Mouse (Mus musculus) forebrain, embryonic 11.5 days (tissue): ENCODE measurements around the gene Olfr933. TPM values are rescaled to one million over a fixed set of nuclear protein-coding genes. Genes with fewer than 3 reads are reported as not detected.

ENCODE experiments used
- ATAC-seq: fragments of 200-750 bp; cut with Nextera tagmentation; replicated peaks from 2 replicates; pipeline ENCODE4 v1.8.0; 2017; ENCODE audit warnings: moderate TSS enrichment; ENCODE audit not compliant: low FRiP score
- DNase-seq: peaks from one replicate; pipeline ENCODE4 v3.0.0-alpha.2; 2017; ENCODE audit warnings: low spot score
- H3K27ac ChIP-seq: fragments of 300-500 bp; sonication (generic); 2 replicates; pipeline ENCODE4 v1.5.1; 2014; ENCODE audit warnings: low read depth, low read length
- H3K27me3 ChIP-seq: fragments of 300-500 bp; sonication (generic); 2 replicates; pipeline ENCODE4 v1.6.1; 2014; ENCODE audit warnings: mild to moderate bottlenecking, low read length, mixed read lengths; ENCODE audit not compliant: control insufficient read depth, insufficient read depth
- H3K36me3 ChIP-seq: fragments of 300-500 bp; sonication (generic); 2 replicates; pipeline ENCODE4 v1.6.1; 2014; ENCODE audit warnings: mild to moderate bottlenecking, low read length, moderate library complexity, mixed read lengths; ENCODE audit not compliant: control insufficient read depth, insufficient read depth
- H3K4me1 ChIP-seq: fragments of 300-500 bp; sonication (generic); replicated peaks from 2 replicates; pipeline ENCODE4 v1.6.1; 2014; ENCODE audit warnings: low read length, mixed read lengths; ENCODE audit not compliant: control insufficient read depth, insufficient read depth
- H3K4me2 ChIP-seq: fragments of 300-500 bp; sonication (generic); 2 replicates; pipeline ENCODE4 v1.6.1; 2014; ENCODE audit warnings: low read depth, mild to moderate bottlenecking, low read length, moderate library complexity, mixed read lengths; ENCODE audit not compliant: severe bottlenecking
- H3K4me3 ChIP-seq: fragments of 300-500 bp; sonication (generic); 2 replicates; pipeline ENCODE4 v1.5.1; 2014; ENCODE audit warnings: low read depth, low read length
- H3K9ac ChIP-seq: fragments of 300-500 bp; sonication (generic); 2 replicates; pipeline ENCODE4 v1.6.1; 2014; ENCODE audit warnings: low read length
- H3K9me3 ChIP-seq: fragments of 300-500 bp; sonication (generic); 2 replicates; pipeline ENCODE4 v1.6.1; 2016; ENCODE audit warnings: low read length, mixed read lengths; ENCODE audit not compliant: control insufficient read depth
- WGBS: fragments of 180-500 bp; shearing (Covaris S2); extraction: QIAGEN DNeasy Blood & Tissue Kit; methylation state at CpG from one replicate; pipeline ENCODE4 v1.1.7; 2014; 5-methylcytosine and 5-hydroxymethylcytosine counted together
- polyA plus RNA-seq: library from polyadenylated mRNA; unstranded; fragments of >200 nt; fragmentation: Nextera tagmentation; extraction: Ambion mirVana; gene quantifications from 2 replicates; pipeline ENCODE4 v1.2.1, GENCODE M21; 2014

The Olfr933 gene
- polyA plus RNA-seq: not detected in 2 replicates

GRCm38 (mm10) chr9:38972013-38972412 lies at the start of gene Olfr933:
Olfr933 (plus strand) TSS chr9:38972313.
- no peak within 1 kb of the TSS for H3K9ac ChIP-seq
- H3K27ac ChIP-seq: no peak within 1 kb of the TSS
- no peak for ATAC-seq
- no peak within 1 kb of the TSS for H3K4me2 ChIP-seq
- no peaks in the 10 kb centered on the region for H3K36me3 ChIP-seq
- no peaks in the 10 kb centered on the region for H3K27me3 ChIP-seq
- no peak for DNase-seq
- 84% methylated on average over 4 of the region's 4 CpGs for WGBS
- no peaks in the 10 kb centered on the region for H3K9me3 ChIP-seq
- no peak within 1 kb of the TSS for H3K4me3 ChIP-seq
- H3K4me1 ChIP-seq: no peaks in the 10 kb centered on the region

GRCm38 (mm10) chr9:38929509-38929908 lies 42.6 kb upstream of the Olfr933 start, which contains the start of gene Olfr930:
Olfr930 (plus strand) TSS chr9:38929809.
- Histone ChIP-seq H3K36me3 (no peaks in the 10 kb centered on the region), H3K4me2 (no peak within 1 kb of the TSS), H3K9me3 (no peaks in the 10 kb centered on the region), H3K9ac (no peak within 1 kb of the TSS), H3K27me3 (no peaks in the 10 kb centered on the region), H3K4me1 (no peaks in the 10 kb centered on the region), H3K4me3 (no peak within 1 kb of the TSS), H3K27ac (no peak within 1 kb of the TSS)
- DNase-seq: no peak
- ATAC-seq: no peak

- Histone ChIP-seq H3K27me3 (no peaks in the 10 kb centered on the region), H3K9ac (no peak overlapping the region), H3K4me2 (no peak overlapping the region), H3K4me1 (no peaks in the 10 kb centered on the region), H3K36me3 (no peaks in the 10 kb centered on the region), H3K4me3 (no peak overlapping the region), H3K9me3 (no peaks in the 10 kb centered on the region), H3K27ac (no peak overlapping the region)
- no peak for DNase-seq
- WGBS: 88% methylated on average over 7 of the region's 7 CpGs
- ATAC-seq: no peak
Observed at GRCm38 (mm10) chr9:38953401-38954123, 18.6 kb upstream of the Olfr933 start.

GRCm38 (mm10) chr9:38954124-38954416 lies 18.0 kb upstream of the Olfr933 start:
- Histone ChIP-seq H3K4me1 (no peaks in the 10 kb centered on the region), H3K9ac (no peak overlapping the region), H3K36me3 (no peaks in the 10 kb centered on the region), H3K4me2 (no peak overlapping the region), H3K27me3 (no peaks in the 10 kb centered on the region), H3K27ac (no peak overlapping the region), H3K4me3 (no peak overlapping the region), H3K9me3 (no peaks in the 10 kb centered on the region)
- WGBS: 91% methylated on average over 4 of the region's 4 CpGs
- DNase-seq: no peak
- ATAC-seq: no peak

- no peaks in the 10 kb centered on the region for H3K27me3 ChIP-seq
- no peaks in the 10 kb centered on the region for H3K36me3 ChIP-seq
- no peak within 1 kb of the TSS for H3K4me3 ChIP-seq
- WGBS: 95% methylated on average over 2 of the region's 2 CpGs
- no peaks in the 10 kb centered on the region for H3K4me1 ChIP-seq
- H3K27ac ChIP-seq: no peak within 1 kb of the TSS
- ATAC-seq (no peak), DNase-seq (no peak)
- no peaks in the 10 kb centered on the region for H3K9me3 ChIP-seq
- no peak within 1 kb of the TSS for H3K4me2 ChIP-seq
- H3K9ac ChIP-seq: no peak within 1 kb of the TSS
Observed at GRCm38 (mm10) chr9:38988215-38988614, 16.1 kb downstream of the Olfr933 start, which contains the start of gene Olfr934. Olfr934 (minus strand) TSS chr9:38988315.

- Histone ChIP-seq H3K9me3 (no peaks in the 10 kb centered on the region), H3K27ac (no peak within 1 kb of the TSS), H3K36me3 (no peaks in the 10 kb centered on the region), H3K4me1 (no peaks in the 10 kb centered on the region), H3K4me3 (no peak within 1 kb of the TSS), H3K9ac (no peak within 1 kb of the TSS), H3K27me3 (no peaks in the 10 kb centered on the region), H3K4me2 (no peak within 1 kb of the TSS)
- DNase-seq: no peak
- WGBS: 81% methylated on average over 2 of the region's 2 CpGs
- ATAC-seq: no peak
Observed at GRCm38 (mm10) chr9:38999583-38999982, 27.5 kb downstream of the Olfr933 start, which contains the start of gene Olfr935. Olfr935 (minus strand) TSS chr9:38999683.

GRCm38 (mm10) chr9:39023277-39023676 lies 51.2 kb downstream of the Olfr933 start, which contains the start of gene Olfr146:
Olfr146 (minus strand) TSS chr9:39023377.
- no peaks in the 10 kb centered on the region for H3K27me3 ChIP-seq
- no peaks in the 10 kb centered on the region for H3K36me3 ChIP-seq
- DNase-seq (no peak), ATAC-seq (no peak)
- H3K4me2 ChIP-seq: no peak within 1 kb of the TSS
- no peaks in the 10 kb centered on the region for H3K4me1 ChIP-seq
- H3K9me3 ChIP-seq: no peaks in the 10 kb centered on the region
- H3K4me3 ChIP-seq: no peak within 1 kb of the TSS
- H3K27ac ChIP-seq: no peak within 1 kb of the TSS
- WGBS: 91% methylated on average over 1 of the region's 1 CpGs
- H3K9ac ChIP-seq: no peak within 1 kb of the TSS
